Mouse (Mus musculus) granulocyte monocyte progenitor cell, adult 5-6 weeks (primary cell): ENCODE results near the gene Ptprg. TPM values are rescaled to one million over a fixed set of nuclear protein-coding genes. Genes with fewer than 3 reads are reported as not detected.

ENCODE experiments used
- ATAC-seq: replicated peaks from 2 replicates; pipeline ENCODE4 v1.8.0; 2016; ENCODE audit warnings: mild to moderate bottlenecking, moderate TSS enrichment, inconsistent platforms; ENCODE audit not compliant: poor library complexity, severe bottlenecking
- total RNA-seq, 2 experiments: library from RNA; stranded (forward) in 1 of 2; stranded (reverse) in 1 of 2; fragments of 200-712, 200-1000 nt in 1 of 2; fragments of >200 nt in 1 of 2; fragmentation: Nextera tagmentation in 1 of 2; gene quantifications; 2 replicates each; pipeline ENCODE4 v1.2.3; 2014 to 2017

Gene Ptprg
- total RNA-seq, 2 experiments from 2014 or later, result not detected

DNA sequence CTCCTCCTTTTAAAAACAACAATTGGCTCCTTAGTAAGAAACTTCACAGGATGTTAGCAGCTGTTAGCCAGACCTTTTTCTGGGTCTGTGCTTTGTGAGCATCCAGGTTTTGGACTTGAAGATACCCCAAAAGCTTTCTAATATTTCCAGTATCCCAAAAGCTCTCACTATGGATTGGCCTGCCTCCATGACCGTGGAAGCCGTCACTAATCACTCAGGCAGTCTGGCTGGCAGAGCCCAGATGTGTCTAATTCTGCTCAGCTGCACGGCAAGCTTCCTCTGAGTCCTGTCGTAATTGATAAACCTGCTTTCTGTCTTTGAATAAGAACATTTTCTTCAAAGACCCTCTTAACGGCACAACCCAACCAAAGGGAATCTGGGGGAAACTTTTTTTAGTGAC lies 312.0 kb downstream of the Ptprg start:
- ATAC-seq, result no peak

DNA sequence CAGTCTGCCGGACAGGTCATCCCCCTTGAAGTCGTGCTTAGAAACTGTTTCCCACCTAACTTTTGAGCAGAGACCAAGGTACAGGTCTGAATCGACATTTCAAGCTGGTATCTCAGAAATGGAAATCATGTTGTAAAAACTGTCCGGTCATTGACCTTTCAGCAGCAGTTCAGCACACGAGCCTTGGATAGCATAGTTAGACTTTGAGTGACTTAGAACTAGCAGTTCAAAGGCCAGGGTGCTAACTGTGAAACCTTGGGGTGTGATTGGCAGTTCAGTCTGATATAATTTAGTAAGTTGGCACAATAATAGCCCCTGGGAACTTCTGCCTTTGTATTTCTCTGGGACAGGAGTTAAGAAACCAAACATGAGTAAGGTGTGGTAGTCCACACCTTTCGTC lies 312.5 kb downstream of the Ptprg start:
- ATAC-seq, result no peak

DNA sequence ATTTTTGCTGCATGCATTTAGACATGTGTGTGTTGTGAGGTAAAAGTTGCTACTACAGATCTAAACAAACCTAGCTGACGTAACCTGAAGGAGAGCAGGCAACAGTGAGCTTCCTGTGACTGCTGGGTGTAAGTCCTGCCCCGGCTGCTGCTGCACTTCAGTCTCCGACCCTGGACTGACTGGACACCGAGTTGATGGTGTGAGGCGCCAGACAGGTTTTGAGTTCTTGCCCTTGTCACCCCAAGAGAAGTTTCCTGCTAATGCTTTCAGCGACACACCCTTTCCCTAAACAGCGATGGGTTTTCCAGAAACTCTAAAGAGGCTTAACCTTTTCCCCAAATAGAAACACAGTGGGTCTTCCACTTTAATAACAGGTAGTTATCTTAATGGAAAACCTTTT lies 313.1 kb downstream of the Ptprg start:
- no peak for ATAC-seq

DNA sequence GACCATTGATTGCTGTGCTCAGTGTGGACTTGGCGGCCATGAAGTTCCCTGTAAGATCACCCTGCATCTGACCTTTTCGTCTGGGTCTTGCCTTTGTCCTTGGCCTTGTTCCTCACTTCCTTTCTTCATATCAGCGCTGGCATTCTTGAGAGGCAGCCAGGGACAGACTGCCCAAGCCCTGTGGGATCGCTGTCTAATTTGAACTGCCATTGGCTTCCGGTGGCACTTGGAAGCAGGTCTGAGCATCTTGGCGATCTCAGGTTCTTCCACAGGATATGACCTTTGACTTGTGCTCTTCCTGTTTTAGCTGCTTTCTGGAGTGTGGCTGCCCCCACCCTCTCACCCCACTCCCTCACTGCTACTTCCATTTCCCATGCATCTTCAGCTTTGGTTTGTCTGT lies 315.3 kb downstream of the Ptprg start:
- no peak for ATAC-seq

GRCm38 (mm10) chr14:11871752-11872344 lies 318.5 kb downstream of the Ptprg start:
- ATAC-seq, result no peak

- no peak for ATAC-seq
Measured at GRCm38 (mm10) chr14:11874266-11874665, 320.9 kb downstream of the Ptprg start.

DNA sequence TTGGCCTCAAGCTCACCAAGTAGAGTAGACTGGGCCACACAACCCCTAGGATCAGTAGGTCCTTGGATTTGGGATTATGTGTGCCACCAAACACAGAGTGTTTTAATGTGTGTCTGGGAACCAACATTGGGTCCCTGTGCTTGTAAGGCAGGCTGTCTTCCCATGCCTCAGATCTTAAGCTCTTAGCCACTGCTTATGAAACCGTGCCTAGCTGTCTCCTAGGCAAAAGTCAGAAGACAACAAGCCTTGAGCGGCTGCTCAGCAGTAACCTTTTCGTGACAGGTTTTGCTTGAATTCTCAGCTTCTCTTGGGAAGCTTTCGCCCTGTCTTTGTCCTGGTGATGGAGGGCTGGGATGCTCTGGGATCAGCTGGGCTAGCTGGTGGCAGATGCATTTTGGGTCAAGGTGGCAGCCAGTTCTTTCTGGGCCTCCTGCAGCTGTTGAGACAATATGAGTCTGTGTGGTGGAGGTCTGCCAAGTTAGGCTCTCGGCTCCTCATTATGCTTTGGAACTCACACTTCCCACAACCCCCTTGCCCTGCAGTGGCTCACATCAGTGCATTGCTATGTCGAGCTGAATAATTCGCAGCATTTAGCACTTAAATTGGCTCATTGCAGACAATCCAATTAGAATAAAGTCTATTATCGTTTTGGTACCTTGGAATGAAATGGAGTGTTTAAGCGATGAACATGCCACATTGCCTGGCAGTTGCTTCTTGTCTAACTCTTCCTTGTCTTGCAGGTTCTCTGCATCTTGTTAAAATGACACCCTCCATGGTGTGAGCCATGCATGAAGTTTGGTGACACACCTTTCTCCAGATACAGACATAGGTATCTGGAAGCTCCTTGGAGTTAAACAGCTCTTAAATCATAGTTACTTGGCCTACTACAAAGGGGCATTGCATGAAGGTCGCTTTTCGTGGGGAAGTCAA lies 321.9 kb downstream of the Ptprg start:
- no peak for ATAC-seq

GRCm38 (mm10) chr14:11881082-11881481 lies 327.8 kb downstream of the Ptprg start:
- no peak for ATAC-seq

DNA sequence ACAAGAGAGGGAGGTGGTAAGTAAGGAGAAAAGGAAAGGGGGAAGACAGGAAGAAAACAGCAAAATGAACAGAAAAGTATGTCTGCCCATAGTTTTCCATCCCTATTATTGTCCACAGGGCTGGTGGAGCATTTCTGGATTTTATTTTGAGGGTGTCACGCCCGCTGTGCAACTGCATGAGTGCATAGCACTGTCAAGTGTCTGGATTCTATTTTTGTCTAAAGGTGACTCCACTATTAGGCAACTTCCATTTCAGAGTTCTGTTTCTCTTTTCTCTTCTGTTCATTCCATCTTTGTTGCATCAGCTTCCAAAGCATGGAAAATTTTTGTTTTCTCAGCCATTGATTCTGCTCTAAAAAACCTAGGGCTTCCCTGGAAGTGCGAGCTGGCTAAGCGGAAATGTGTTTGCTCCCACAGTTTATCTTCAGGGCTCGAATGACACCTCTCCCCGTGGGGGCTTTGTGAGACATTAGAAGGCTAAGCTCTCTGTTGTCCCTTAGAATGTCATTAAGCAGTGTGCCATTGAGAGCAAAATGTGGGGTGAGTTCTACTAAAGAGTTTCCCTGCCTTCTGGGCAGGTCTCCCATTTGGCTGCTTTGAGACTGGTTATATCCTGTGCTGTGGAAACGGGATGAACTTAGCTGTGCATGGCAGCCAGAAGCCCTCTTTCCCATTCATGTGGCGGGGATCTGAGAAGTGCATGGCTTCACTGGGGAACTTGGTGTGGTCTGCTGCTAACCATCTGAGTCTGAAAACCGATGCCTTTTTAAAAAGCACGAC lies 330.0 kb downstream of the Ptprg start:
- no peak for ATAC-seq

GRCm38 (mm10) chr14:11883995-11884394 lies 330.7 kb downstream of the Ptprg start:
- no peak for ATAC-seq

DNA sequence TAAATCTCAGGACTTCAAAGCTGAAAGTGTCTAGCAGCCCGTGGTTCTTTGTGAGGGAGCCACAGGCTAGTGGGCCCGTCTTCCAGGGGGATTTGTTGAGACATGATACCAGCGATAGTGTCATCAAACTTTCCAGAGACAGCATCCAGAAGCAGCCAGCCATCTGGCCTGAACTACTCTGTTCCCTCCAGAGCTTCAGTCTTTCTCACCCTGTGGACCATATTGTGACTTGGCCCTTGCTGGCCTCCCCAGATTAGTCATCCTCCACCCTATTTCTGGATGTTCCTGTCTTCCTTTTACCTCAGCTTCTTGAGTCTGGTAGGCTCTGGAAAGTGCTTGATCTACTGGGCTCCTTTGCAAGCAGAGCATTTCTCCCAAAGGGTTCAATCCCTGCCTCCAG lies 333.1 kb downstream of the Ptprg start:
- no peak for ATAC-seq

- ATAC-seq, result no peak
Measured at GRCm38 (mm10) chr14:11890890-11891289, 337.6 kb downstream of the Ptprg start.

DNA sequence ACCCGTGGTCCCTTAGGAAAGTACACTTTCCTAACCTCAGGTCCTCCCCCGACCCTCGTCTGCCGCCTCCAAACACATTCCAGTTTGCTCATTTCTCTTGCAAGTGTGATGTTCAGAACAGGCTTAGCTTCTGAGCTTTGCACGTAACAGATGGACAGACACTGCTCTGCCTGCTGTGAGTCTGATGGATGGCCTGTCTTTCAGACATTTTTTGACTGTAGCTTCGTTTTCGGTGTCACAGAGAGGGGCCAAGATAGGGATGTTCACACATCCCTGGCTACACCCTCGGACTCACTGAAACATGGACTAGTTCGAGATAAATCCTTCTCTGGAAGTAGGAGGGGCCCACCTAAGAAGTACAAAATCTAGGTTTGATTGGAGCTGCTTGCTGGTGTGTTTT lies 339.3 kb downstream of the Ptprg start:
- no peak for ATAC-seq

DNA sequence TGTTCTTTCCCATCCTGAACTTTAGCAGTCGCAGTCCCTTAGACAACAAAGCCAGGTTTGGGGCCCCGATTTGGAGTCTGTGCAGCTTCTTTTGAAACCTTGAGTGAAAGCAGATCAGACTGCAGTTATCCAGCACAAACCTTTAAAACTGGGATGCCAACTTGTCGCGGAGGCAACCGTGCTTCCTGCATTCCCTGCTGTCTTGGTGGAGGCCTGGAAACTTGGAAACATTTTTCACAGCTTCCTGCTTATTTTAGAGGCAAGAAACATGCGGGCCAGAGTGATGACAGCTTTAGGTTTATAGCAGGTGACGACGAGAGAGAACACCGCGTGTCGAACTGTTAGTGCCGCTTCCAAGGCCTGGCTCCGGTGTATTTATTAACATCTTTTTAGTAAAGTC lies 342.2 kb downstream of the Ptprg start:
- ATAC-seq, result no peak

DNA sequence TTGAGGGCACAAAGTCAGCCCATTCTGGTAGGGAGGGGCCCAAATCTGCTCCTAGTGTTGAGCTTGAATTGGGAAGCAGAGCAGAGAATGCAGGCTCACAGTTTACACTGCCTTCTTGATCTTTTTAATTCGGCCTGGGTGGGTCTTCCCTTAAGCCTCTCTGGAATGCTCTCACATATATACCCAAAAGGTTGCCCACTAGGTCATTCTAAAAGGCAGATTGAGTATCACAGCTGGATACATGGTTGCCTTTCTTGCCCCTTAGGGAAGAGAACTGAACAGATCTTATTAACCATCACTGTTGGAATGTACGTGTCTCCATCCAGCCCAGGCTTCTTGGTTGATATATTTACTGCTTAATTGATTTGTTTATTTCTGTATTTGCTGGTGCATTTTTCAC lies 349.5 kb downstream of the Ptprg start:
- no peak for ATAC-seq

- no peak for ATAC-seq
Measured at GRCm38 (mm10) chr14:11906130-11906675, 352.9 kb downstream of the Ptprg start.

DNA sequence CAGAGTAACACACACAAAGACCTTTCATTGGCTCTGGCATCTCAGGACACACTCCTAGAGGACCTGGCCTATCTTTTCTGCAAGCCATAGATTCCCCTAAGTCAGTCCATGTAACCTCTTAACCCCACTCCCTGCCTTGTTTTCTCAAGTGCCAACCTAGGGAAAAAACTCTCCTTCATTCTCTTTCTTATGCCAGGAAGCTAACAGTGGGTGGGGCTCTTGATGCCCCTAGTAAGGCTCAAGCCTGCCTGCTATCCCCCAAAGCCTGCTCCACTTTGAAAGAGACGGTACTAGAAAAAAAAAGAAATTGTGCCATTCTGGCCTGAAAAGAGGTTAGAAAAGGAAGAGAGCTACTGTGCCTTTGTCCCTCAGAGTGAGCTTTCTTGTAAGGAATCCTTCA lies 358.9 kb downstream of the Ptprg start:
- ATAC-seq, result no peak

DNA sequence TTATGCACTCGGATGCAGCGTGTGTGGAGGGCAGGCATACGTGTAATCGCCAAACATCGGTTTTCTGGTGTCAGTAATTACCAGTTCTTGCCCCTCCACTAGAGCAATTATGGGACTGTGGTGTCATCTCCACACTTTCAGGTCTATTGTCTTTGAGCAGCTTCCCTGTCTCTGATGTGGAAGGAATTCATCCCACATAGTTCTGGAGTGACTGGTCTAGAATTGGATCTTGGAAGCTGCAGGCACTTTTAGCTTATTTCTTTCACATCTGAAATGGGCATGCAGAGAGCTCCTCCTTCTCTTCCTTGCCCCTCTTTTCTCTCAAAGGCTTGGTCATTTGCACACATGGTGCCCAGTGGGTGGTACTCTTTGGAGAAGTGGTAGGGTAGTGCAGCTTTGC lies 363.9 kb downstream of the Ptprg start:
- ATAC-seq, result no peak

- ATAC-seq, result no peak
Measured at GRCm38 (mm10) chr14:11928545-11928944, 375.2 kb downstream of the Ptprg start.

GRCm38 (mm10) chr14:11932517-11932916 lies 379.2 kb downstream of the Ptprg start:
- no peak for ATAC-seq

DNA sequence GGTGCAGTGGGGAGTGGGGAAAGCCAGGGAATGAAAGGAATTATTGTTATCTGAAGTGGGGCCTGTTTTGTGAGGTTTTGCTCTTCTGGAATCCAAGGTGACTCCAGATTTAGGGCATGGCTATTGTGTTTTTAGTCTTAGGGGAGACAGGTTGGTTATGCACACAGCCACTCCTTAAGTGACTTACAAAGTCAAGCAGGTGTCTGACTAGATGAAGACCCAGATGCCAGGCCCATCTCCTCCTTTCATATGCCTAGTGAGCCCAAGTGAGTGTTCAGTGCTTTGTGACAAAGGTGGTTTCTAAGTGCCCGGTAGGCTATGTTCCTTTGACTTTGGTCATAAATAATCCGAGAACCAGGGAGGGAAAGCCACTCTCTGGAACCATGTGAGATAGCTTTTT lies 381.2 kb downstream of the Ptprg start:
- ATAC-seq, result no peak
